Mouse (Mus musculus) spleen, postnatal 36 days (tissue): ENCODE measurements around the gene Mrpl30.

Experiments
- DNase-seq, 2 experiments: peaks; one replicate each; pipeline ENCODE4 v3.0.0; 2022; ENCODE audit warnings: low spot score in 2 of 2, mixed read lengths in 1 of 2

Gene Mrpl30

GRCm38 (mm10) chr1:37890025-37890652, at the start of gene Mrpl30, which contains the start of gene Mitd1:
Gene Mrpl30 (plus strand): TSS chr1:37890477.
Gene Mitd1 (minus strand): TSS chr1:37890411.
- DNase-seq, result peak; percentile 79 to 84

GRCm38 (mm10) chr1:37846878-37847277, 43.4 kb upstream of the Mrpl30 start:
- DNase-seq, result no peak

DNA sequence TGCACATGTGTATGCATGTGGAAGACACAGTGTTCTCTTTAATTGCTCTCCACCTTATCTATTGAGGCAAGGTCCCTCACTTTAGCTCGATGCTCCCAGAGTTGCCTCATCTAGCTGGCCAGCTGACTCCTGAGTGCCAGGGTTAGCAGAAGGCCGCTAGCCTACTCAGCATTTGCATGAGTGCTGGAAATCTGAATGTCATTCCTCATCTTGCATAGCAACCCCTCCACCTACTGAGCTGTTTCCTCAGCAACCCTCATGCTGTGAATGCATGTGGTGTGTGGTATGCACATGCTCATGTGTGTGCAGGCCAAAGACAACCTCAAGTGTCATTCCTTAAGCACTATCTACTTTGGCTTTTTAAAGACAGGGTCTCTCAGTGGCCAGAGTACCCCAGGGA, 39.6 kb upstream of the Mrpl30 start:
- no peak for DNase-seq

- peak; percentile 100 for DNase-seq
Observed at GRCm38 (mm10) chr1:37864511-37865400, 25.5 kb upstream of the Mrpl30 start.

DNA sequence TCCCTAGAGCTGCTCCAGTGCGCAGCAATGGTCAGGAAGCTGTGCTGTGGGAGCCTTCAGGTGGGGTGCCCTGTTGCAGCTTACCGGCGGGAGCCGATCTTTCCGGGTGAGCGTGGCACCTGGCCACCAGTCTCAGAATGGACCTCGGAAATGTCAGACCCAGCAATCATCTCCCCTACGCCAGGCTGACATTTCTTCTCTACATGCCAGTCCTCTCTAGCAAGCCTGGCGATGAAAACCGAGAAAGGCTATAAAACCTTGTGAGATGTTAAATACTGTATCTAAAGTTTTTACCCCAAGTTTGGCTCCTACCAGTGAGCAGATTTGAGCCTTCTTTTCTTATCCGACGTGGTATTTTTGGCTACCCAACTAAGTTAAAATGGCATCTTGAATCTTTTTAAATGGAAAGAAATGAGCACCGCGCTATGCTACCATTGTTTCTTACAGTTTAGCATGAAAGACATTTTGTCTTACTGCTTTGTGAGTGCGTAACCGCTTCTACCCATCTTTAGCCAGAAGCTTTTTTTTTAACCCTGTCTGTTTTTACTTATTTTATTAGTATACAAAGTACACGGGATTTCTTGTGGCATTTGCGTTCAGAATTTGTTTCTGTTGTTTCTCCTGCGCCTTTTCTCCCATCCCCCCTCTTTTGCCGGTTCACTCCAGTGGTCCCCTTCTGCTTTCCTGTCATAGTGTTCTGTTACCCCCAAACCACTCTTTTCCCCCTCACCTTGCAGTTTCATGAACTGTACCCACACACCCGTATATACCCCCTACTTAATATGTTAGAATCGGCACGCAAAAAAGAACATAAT, 24.7 kb upstream of the Mrpl30 start:
- DNase-seq, result no peak

DNA sequence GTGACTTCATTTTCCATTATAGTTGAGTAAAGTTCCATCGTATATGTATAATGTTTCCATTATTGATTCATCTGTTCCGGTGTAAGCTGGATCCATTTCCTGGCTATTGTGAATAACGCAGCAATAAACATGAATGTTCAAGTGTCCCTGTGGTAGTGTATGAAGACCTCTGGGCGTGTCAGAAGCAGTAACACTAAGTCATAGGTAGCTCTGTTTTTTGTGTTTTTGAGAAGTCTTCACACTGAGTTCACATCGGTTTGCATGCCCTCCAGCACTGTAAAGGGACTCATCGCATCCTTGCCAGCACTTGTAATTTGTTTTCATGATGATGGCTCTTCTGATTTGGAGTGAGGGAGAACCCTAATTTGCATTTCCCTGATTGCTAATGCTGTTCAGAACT, 24.0 kb upstream of the Mrpl30 start, which contains the start of gene Tsga10:
Gene Tsga10, minus strand, starts transcription at position 144 of the 400 bp plus-strand sequence.
- no peak for DNase-seq

DNA sequence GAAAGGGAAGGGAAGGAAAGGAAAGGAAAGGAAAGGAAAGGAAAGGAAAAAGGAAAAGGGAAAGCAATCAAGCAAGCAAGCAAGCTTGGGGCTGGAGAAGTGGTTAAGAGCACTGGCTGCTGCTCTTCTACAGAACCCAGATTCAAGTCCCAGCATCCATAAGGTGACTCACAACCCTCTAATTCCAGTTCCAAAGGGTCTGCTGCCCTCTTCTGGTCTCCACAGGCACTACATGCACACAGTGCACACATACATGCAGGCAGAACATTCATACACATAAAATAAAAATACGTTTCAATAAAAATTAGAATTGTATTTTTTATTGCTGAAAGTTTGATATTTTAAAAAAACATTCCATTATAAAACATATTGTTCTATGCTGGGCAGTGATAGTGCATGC, 23.2 kb upstream of the Mrpl30 start:
- peak in 1 of 2 experiments; percentile 37 for DNase-seq

GRCm38 (mm10) chr1:37867684-37868322, 22.5 kb upstream of the Mrpl30 start:
- DNase-seq, result no peak

DNA sequence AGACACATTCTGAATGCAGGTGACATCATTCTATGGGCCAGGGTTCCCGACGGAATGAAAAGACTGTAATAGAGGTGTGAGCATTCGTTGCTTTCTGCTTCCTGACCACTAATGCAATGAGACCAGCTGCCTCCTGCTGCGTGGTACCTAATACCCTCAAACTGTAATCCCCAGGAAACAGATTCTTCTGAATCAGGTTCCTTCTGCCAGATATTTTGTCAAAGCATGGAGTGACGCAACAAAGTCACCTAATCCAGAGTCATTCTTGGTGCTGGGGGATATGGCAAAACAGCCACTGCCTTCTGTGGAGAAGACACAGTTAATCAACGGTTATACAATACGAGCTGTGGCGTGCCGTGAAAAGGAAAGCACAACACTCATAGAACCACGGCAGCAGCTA, 21.6 kb upstream of the Mrpl30 start:
- no peak for DNase-seq

DNA sequence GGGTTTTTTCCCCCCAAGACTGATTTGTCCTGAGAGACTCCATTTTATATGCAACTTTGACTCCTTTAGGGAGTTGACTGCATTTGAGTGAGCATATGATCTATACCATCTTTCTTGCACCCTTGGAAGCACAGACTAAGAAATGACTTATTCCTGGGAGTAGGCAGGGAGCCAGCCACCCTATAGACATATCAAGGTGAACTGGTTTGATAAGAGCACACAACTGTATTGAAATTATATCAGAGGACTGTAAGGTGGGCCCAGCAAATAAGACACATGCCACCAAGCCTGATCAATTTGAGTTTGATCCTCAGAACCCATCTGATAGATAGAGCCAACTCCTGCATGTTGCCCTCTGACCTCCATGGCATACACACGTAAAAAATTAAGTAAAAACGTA, 20.9 kb upstream of the Mrpl30 start:
- DNase-seq, result no peak

- no peak for DNase-seq
Observed at GRCm38 (mm10) chr1:37871704-37872103, 18.6 kb upstream of the Mrpl30 start, which contains the start of gene Lipt1. Gene Lipt1 (plus strand): TSS chr1:37871738.

GRCm38 (mm10) chr1:37872131-37873067, 17.9 kb upstream of the Mrpl30 start:
- DNase-seq, result peak; percentile 76 to 82

DNA sequence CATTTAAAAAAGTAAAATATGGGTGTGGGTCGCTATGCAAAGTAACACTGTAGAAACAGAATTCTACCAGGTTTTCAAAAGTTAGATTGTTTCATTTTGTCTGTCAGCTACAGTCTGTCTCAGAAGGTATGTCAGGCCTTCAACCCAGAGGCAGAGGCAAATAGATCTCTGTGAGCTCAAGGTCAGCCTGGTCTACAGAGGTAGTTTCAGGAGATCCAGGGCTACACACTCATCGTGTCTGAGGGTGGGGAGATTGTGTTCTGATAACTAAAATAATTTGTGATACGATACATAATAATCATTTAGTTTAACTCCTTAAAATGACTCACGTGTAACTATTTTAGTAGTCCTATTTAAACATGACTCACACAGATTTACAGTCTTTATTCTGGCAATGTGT, 17.1 kb upstream of the Mrpl30 start:
- DNase-seq, result no peak

- no peak for DNase-seq
Observed at GRCm38 (mm10) chr1:37877736-37878460, 12.4 kb upstream of the Mrpl30 start.

- DNase-seq, result no peak
Observed at GRCm38 (mm10) chr1:37883411-37883810, 6.9 kb upstream of the Mrpl30 start.

GRCm38 (mm10) chr1:37884451-37884850, 5.8 kb upstream of the Mrpl30 start:
- peak in 1 of 2 experiments; percentile 49 for DNase-seq

DNA sequence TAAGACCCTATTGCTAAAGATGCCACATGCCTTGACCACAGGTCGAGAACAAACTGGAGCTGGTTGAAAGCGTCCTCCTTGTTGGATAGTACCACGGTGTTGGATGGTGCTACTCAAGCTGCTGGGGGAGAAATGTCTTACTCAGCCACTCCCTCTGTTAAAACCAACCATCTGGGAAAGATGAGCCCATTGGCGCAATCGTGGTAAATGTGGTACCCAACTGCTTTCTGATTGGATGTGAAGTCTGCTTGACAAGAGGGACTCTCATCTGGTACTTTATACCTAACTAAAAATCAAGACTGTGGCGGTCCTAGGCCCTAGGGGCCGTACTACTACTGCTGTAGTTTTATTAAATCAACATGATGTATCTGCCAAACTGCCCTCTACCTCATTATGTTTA, 1.1 kb upstream of the Mrpl30 start:
- DNase-seq, result no peak

GRCm38 (mm10) chr1:37891400-37891799, 1.1 kb downstream of the Mrpl30 start:
- no peak for DNase-seq

GRCm38 (mm10) chr1:37894606-37895005, 4.3 kb downstream of the Mrpl30 start:
- no peak for DNase-seq

- no peak for DNase-seq
Observed at GRCm38 (mm10) chr1:37899816-37900215, 9.5 kb downstream of the Mrpl30 start.
